Mouse (Mus musculus) lung, adult 2 months (tissue): ENCODE data around the gene Zfp637.

Source experiments
- CTCF ChIP-seq: fragments of 200-500 bp; IDR thresholded peaks from 2 replicates; pipeline ENCODE4 v1.5.1; 2011; ENCODE audit warnings: mild to moderate bottlenecking, low read length, control low read depth; ENCODE audit not compliant: insufficient read depth
- POLR2A ChIP-seq: fragments of 200-500 bp; IDR thresholded peaks from 2 replicates; pipeline ENCODE4 v1.6.1; 2011; ENCODE audit warnings: low read depth, mild to moderate bottlenecking, control low read depth, low read length, borderline replicate concordance; ENCODE audit errors: extremely low read depth

- no peak for TF ChIP-seq CTCF
- TF ChIP-seq POLR2A = no peak
Observed at GRCm38 (mm10) chr6:117888032-117888431, 47.1 kb downstream of the Zfp637 start.
